In genomic region chr13:15212353-15212850, GRCm38 (mm10) we compare ENCODE assay signal across 11 mouse cellular contexts.
DNase-seq lines count a peak whose midpoint lies in the region; ATAC-seq and TF ChIP-seq lines count a peak whose summit lies in the region.
"Had no signal": no experiment of that assay in that cellular context is flagged by ENCODE, and none has a peak within 500 bp of the region (broad histone marks: within the 10 kb centered on the region; RNA-seq: fewer than 3 reads in every experiment).

No protein-coding gene starts in this region.

- no peak overlapping the region for H3K9ac ChIP-seq in hindbrain, postnatal 0 days (replicated peaks; ENCODE audit: low read length)
- no peak overlapping the region for H3K9ac ChIP-seq in hindbrain, embryonic 11.5 days (ENCODE audit: low read depth, low read length)
- H3K9ac ChIP-seq in limb, embryonic 11.5 days (ENCODE audit: low read length) = no peak overlapping the region

- no peaks in the 10 kb centered on the region for H3K9me3 ChIP-seq in hindbrain, postnatal 0 days (ENCODE audit: low read length)
- H3K9me3 ChIP-seq in hindbrain, embryonic 11.5 days (ENCODE audit: control insufficient read depth, low read length) = no peaks in the 10 kb centered on the region
- H3K9me3 ChIP-seq in limb, embryonic 11.5 days (ENCODE audit: control insufficient read depth, low read length) = no peaks in the 10 kb centered on the region

- H3K4me3 ChIP-seq in hindbrain, postnatal 0 days (ENCODE audit: low read length) = no peak overlapping the region
- H3K4me3 ChIP-seq in hindbrain, embryonic 11.5 days (ENCODE audit: low read depth, low read length) = no peak overlapping the region
- H3K4me3 ChIP-seq in limb, embryonic 11.5 days (ENCODE audit: low read depth, low read length) = no peak overlapping the region
- H3K4me3 ChIP-seq: megakaryocyte, embryonic 14.5 days had no signal

- no peak overlapping the region for H3K4me2 ChIP-seq in hindbrain, postnatal 0 days (ENCODE audit: low read depth, low read length)
- H3K4me2 ChIP-seq in hindbrain, embryonic 11.5 days (replicated peaks; ENCODE audit: low read depth, low read length) = no peak overlapping the region
- H3K4me2 ChIP-seq in limb, embryonic 11.5 days (ENCODE audit: low read depth, severe bottlenecking) = no peak overlapping the region

- WGBS in hindbrain, postnatal 0 days = 51% methylated on average over 5 of the region's 5 CpGs
- 70% methylated on average over 5 of the region's 5 CpGs for WGBS in hindbrain, embryonic 11.5 days
- WGBS in limb, embryonic 11.5 days = 23% methylated on average over 5 of the region's 5 CpGs

- no peak for TF ChIP-seq CTCF in hindbrain, postnatal 0 days (IDR thresholded peaks at IDR 0.05; ENCODE audit: low read depth)

- no peaks in the 10 kb centered on the region for H3K4me1 ChIP-seq in hindbrain, postnatal 0 days (ENCODE audit: insufficient read depth, low read length)
- no peaks in the 10 kb centered on the region for H3K4me1 ChIP-seq in hindbrain, embryonic 11.5 days (replicated peaks; ENCODE audit: control insufficient read depth, insufficient read depth, low read length)
- H3K4me1 ChIP-seq in limb, embryonic 11.5 days (ENCODE audit: control insufficient read depth, insufficient read depth, low read length) = peaks cover 12% of the 10 kb centered on the region
- H3K4me1 ChIP-seq: megakaryocyte, embryonic 14.5 days had no signal

- no peak overlapping the region for H3K27ac ChIP-seq in hindbrain, postnatal 0 days
- no peak overlapping the region for H3K27ac ChIP-seq in hindbrain, embryonic 11.5 days (ENCODE audit: low read depth, low read length)
- H3K27ac ChIP-seq in limb, embryonic 11.5 days (replicated peaks; ENCODE audit: low read depth, low read length) = peak overlapping the region; percentile 45; the same call in 1 of the 2 replicates

- ATAC-seq in hindbrain, postnatal 0 days = peak; percentile 58; the same call in 1 of the 2 replicates
- ATAC-seq in hindbrain, embryonic 11.5 days (ENCODE audit: low FRiP score) = no peak
- peak; percentile 85 for ATAC-seq in limb, embryonic 11.5 days (ENCODE audit: insufficient number of reproducible peaks, low FRiP score, low TSS enrichment, low read depth)
- no peak for ATAC-seq in granulocyte monocyte progenitor cell, adult 5-6 weeks (replicated peaks; ENCODE audit: poor library complexity, severe bottlenecking)

- peak; percentile 62 for DNase-seq in hindbrain, postnatal 0 days (ENCODE audit: low spot score)
- DNase-seq in hindbrain, embryonic 11.5 days (ENCODE audit: low spot score) = no peak
- DNase-seq in embryo, embryonic 10.5 days (ENCODE audit: low spot score) = peak; percentile 39
- DNase-seq in gastrocnemius, adult 8-10 months (ENCODE audit: low spot score in 2 of 2) = peak; percentile 2 to 17
- peak; percentile 60 for DNase-seq in limb, embryonic 11.5 days (ENCODE audit: low spot score)
- DNase-seq in spleen, postnatal 10 days (ENCODE audit: low spot score in 2 of 2) = no peak
- DNase-seq in cerebellum, adult 11 months = no peak
- DNase-seq: adrenal gland, postnatal 36 days; thymus, adult 2 months had no signal

- H3K36me3 ChIP-seq in hindbrain, postnatal 0 days (ENCODE audit: insufficient read depth, low read length) = no peaks in the 10 kb centered on the region
- no peaks in the 10 kb centered on the region for H3K36me3 ChIP-seq in hindbrain, embryonic 11.5 days (ENCODE audit: control insufficient read depth, insufficient read depth, low read length)
- no peaks in the 10 kb centered on the region for H3K36me3 ChIP-seq in limb, embryonic 11.5 days (ENCODE audit: control insufficient read depth, insufficient read depth, low read length)

- H3K27me3 ChIP-seq in hindbrain, postnatal 0 days (ENCODE audit: insufficient read depth, low read length) = no peaks in the 10 kb centered on the region
- no peaks in the 10 kb centered on the region for H3K27me3 ChIP-seq in hindbrain, embryonic 11.5 days (ENCODE audit: control insufficient read depth, insufficient read depth, low read length)
- H3K27me3 ChIP-seq in limb, embryonic 11.5 days (ENCODE audit: control insufficient read depth, insufficient read depth, low read length) = no peaks in the 10 kb centered on the region
- H3K27me3 ChIP-seq: megakaryocyte, embryonic 14.5 days had no signal

Comparison
In these comparisons a context has a peak if more than half of its experiments do, and no peak if none do; other contexts are left out.
1. ATAC-seq: peak in hindbrain, postnatal 0 days (single experiment) and limb, embryonic 11.5 days (single experiment); none in hindbrain, embryonic 11.5 days (single experiment) and granulocyte monocyte progenitor cell, adult 5-6 weeks (single experiment).
2. DNase-seq: peak in hindbrain, postnatal 0 days (single experiment), embryo, embryonic 10.5 days (single experiment), gastrocnemius, adult 8-10 months (2 of 2) and limb, embryonic 11.5 days (single experiment); none in hindbrain, embryonic 11.5 days (single experiment), spleen, postnatal 10 days (0 of 2) and cerebellum, adult 11 months (single experiment).